In genomic region chr12:89289589-89290274, GRCm38 (mm10) we compare ENCODE assay signal across 16 mouse cellular contexts.
DNase-seq lines count a peak whose midpoint lies in the region; ATAC-seq lines count a peak whose summit lies in the region.
"Had no signal": no experiment of that assay in that cellular context is flagged by ENCODE, and none has a peak within 500 bp of the region (broad histone marks: within the 10 kb centered on the region; RNA-seq: fewer than 3 reads in every experiment).

No protein-coding gene starts in this region.

- H3K9ac ChIP-seq in midbrain, embryonic 11.5 days (ENCODE audit: low read length): no peak overlapping the region
- no peak overlapping the region for H3K9ac ChIP-seq in forebrain, embryonic 16.5 days (replicated peaks; ENCODE audit: low read depth, low read length)
- H3K9ac ChIP-seq in midbrain, embryonic 12.5 days (replicated peaks): no peak overlapping the region
- H3K9ac ChIP-seq: heart, embryonic 13.5 days; liver, embryonic 12.5 days had no signal

- no peaks in the 10 kb centered on the region for H3K27me3 ChIP-seq in midbrain, embryonic 11.5 days (ENCODE audit: control insufficient read depth, insufficient read depth, low read length)
- H3K27me3 ChIP-seq in midbrain, embryonic 10.5 days (ENCODE audit: low read depth, poor library complexity, severe bottlenecking): no peaks in the 10 kb centered on the region
- no peaks in the 10 kb centered on the region for H3K27me3 ChIP-seq in forebrain, embryonic 16.5 days (replicated peaks; ENCODE audit: control insufficient read depth, insufficient read depth, low read length)
- H3K27me3 ChIP-seq in midbrain, embryonic 12.5 days: no peaks in the 10 kb centered on the region
- H3K27me3 ChIP-seq: heart, embryonic 13.5 days; liver, embryonic 12.5 days had no signal

- peak; percentile 89 for ATAC-seq in midbrain, embryonic 11.5 days (ENCODE audit: low FRiP score)
- ATAC-seq in forebrain, embryonic 16.5 days: peak; percentile 77
- ATAC-seq in midbrain, embryonic 12.5 days (ENCODE audit: low FRiP score, low read depth): peak; percentile 80
- ATAC-seq: CD4-positive, CD25-positive, alpha-beta regulatory T cell, adult 4 months; liver, embryonic 12.5 days; lung, postnatal 0 days had no signal

- peaks cover 17% of the 10 kb centered on the region for H3K4me1 ChIP-seq in midbrain, embryonic 11.5 days (ENCODE audit: control insufficient read depth, insufficient read depth, low read length)
- H3K4me1 ChIP-seq in midbrain, embryonic 10.5 days: peaks cover 27% of the 10 kb centered on the region
- H3K4me1 ChIP-seq in forebrain, embryonic 16.5 days (replicated peaks; ENCODE audit: control insufficient read depth, insufficient read depth, low read length): peaks cover 2% of the 10 kb centered on the region; the same call in 1 of the 2 replicates
- peaks cover 16% of the 10 kb centered on the region for H3K4me1 ChIP-seq in midbrain, embryonic 12.5 days
- H3K4me1 ChIP-seq: heart, embryonic 13.5 days; liver, embryonic 12.5 days had no signal

- no peak overlapping the region for H3K27ac ChIP-seq in midbrain, embryonic 11.5 days (ENCODE audit: low read depth, low read length)
- no peak overlapping the region for H3K27ac ChIP-seq in midbrain, embryonic 10.5 days (replicated peaks)
- H3K27ac ChIP-seq in forebrain, embryonic 16.5 days (ENCODE audit: low read length): no peak overlapping the region
- peak overlapping the region; percentile 58 for H3K27ac ChIP-seq in midbrain, embryonic 12.5 days (replicated peaks)
- H3K27ac ChIP-seq: heart, embryonic 13.5 days; limb, embryonic 10.5 days; liver, embryonic 12.5 days had no signal

- 66% methylated on average over 4 of the region's 4 CpGs for WGBS in midbrain, embryonic 11.5 days
- WGBS in midbrain, embryonic 10.5 days: 75% methylated on average over 4 of the region's 4 CpGs
- 55% methylated on average over 4 of the region's 4 CpGs for WGBS in forebrain, embryonic 16.5 days
- 61% methylated on average over 4 of the region's 4 CpGs for WGBS in midbrain, embryonic 12.5 days

- no peaks in the 10 kb centered on the region for H3K9me3 ChIP-seq in midbrain, embryonic 11.5 days (ENCODE audit: control insufficient read depth, low read length)
- H3K9me3 ChIP-seq in midbrain, embryonic 10.5 days (replicated peaks): no peaks in the 10 kb centered on the region
- H3K9me3 ChIP-seq in forebrain, embryonic 16.5 days (ENCODE audit: control insufficient read depth, low read length): no peaks in the 10 kb centered on the region
- no peaks in the 10 kb centered on the region for H3K9me3 ChIP-seq in midbrain, embryonic 12.5 days
- H3K9me3 ChIP-seq: heart, embryonic 13.5 days; limb, embryonic 10.5 days; liver, embryonic 12.5 days had no signal

- H3K4me2 ChIP-seq in midbrain, embryonic 11.5 days: no peak overlapping the region
- H3K4me2 ChIP-seq in forebrain, embryonic 16.5 days (ENCODE audit: low read length): no peak overlapping the region
- no peak overlapping the region for H3K4me2 ChIP-seq in midbrain, embryonic 12.5 days (replicated peaks)
- H3K4me2 ChIP-seq: heart, embryonic 13.5 days; liver, embryonic 12.5 days had no signal

- H3K4me3 ChIP-seq in midbrain, embryonic 11.5 days (ENCODE audit: low read depth, low read length): no peak overlapping the region
- H3K4me3 ChIP-seq in midbrain, embryonic 10.5 days: no peak overlapping the region
- H3K4me3 ChIP-seq in forebrain, embryonic 16.5 days (replicated peaks; ENCODE audit: low read length): no peak overlapping the region
- no peak overlapping the region for H3K4me3 ChIP-seq in midbrain, embryonic 12.5 days
- H3K4me3 ChIP-seq: heart, embryonic 13.5 days; limb, embryonic 10.5 days; liver, embryonic 12.5 days had no signal

- peak; percentile 83 for DNase-seq in midbrain, embryonic 11.5 days (ENCODE audit: low spot score, missing footprints)
- DNase-seq in midbrain, embryonic 10.5 days (ENCODE audit: low spot score): no peak
- no peak for DNase-seq in ovary, postnatal 14 days (ENCODE audit: low spot score)
- DNase-seq in ovary, adult 18-20 months (ENCODE audit: low spot score): no peak
- DNase-seq in cerebellum, postnatal 25 days: no peak
- DNase-seq: adrenal gland, postnatal 10 days; kidney, adult 2 months; kidney, postnatal 36 days; thymus, adult 2 months had no signal

- H3K36me3 ChIP-seq in midbrain, embryonic 11.5 days (ENCODE audit: control insufficient read depth, insufficient read depth, low read length): no peaks in the 10 kb centered on the region
- H3K36me3 ChIP-seq in midbrain, embryonic 10.5 days: no peaks in the 10 kb centered on the region
- H3K36me3 ChIP-seq in forebrain, embryonic 16.5 days (ENCODE audit: control insufficient read depth, insufficient read depth): no peaks in the 10 kb centered on the region
- no peaks in the 10 kb centered on the region for H3K36me3 ChIP-seq in midbrain, embryonic 12.5 days
- H3K36me3 ChIP-seq: heart, embryonic 13.5 days; limb, embryonic 10.5 days; liver, embryonic 12.5 days had no signal
